In genomic region chr9:57940349-57940794, GRCm38 (mm10) we compare ENCODE assay signal across 8 mouse cellular contexts. TPM values are rescaled to one million over a fixed set of nuclear protein-coding genes. Genes with fewer than 3 reads are reported as not detected.
DNase-seq lines count a peak whose midpoint lies in the region; ATAC-seq and TF ChIP-seq lines count a peak whose summit lies in the region.

No protein-coding gene starts in this region.

- TF ChIP-seq CTCF in CH12.LX (conservative IDR thresholded peaks at IDR 0.05 in 1 of 2, IDR thresholded peaks at IDR 0.05 in 1 of 2; ENCODE audit: low read depth in 2 of 2, low read length in 2 of 2), result no peak

- in situ Hi-C loops in CH12.LX (cut with MboI; ENCODE audit: low pct_ligation_motif_present, low pct_unique_long_range_greater_than_20kb, low sequenced_read_pairs), result no loop called here

- peaks cover 72% of the 10 kb centered on the region for H3K27me3 ChIP-seq in heart, embryonic 11.5 days (ENCODE audit: control insufficient read depth, insufficient read depth, low read length)
- H3K27me3 ChIP-seq in CH12.LX (replicated peaks), result no peaks in the 10 kb centered on the region
- peaks cover 71% of the 10 kb centered on the region for H3K27me3 ChIP-seq in heart, embryonic 15.5 days
- peaks cover 66% of the 10 kb centered on the region for H3K27me3 ChIP-seq in limb, embryonic 13.5 days
- no peaks in the 10 kb centered on the region for H3K27me3 ChIP-seq in neural tube, embryonic 14.5 days (ENCODE audit: control insufficient read depth, insufficient read depth, low read length)

- TF ChIP-seq POLR2A in CH12.LX (IDR thresholded peaks at IDR 0.05; ENCODE audit: low read depth, low read length), result no peak

- H3K79me2 ChIP-seq in CH12.LX (replicated peaks; ENCODE audit: control insufficient read depth, extremely low read depth, insufficient read depth, poor library complexity, severe bottlenecking), result peaks cover 70% of the 10 kb centered on the region

- ATAC-seq in heart, embryonic 11.5 days (replicated peaks; ENCODE audit: insufficient number of reproducible peaks, low FRiP score, low TSS enrichment), result no peak
- peak; percentile 41 for ATAC-seq in heart, embryonic 15.5 days (replicated peaks; ENCODE audit: insufficient number of reproducible peaks, insufficient read depth, low FRiP score, low read depth)
- peak; percentile 71 for ATAC-seq in limb, embryonic 13.5 days (ENCODE audit: low FRiP score, low read depth)
- ATAC-seq in neural tube, embryonic 14.5 days (ENCODE audit: low read depth), result peak; percentile 77
- ATAC-seq in monocyte, adult 5-6 weeks (replicated peaks; ENCODE audit: insufficient number of reproducible peaks, low FRiP score, low TSS enrichment, poor library complexity, severe bottlenecking), result no peak

- H3K9me3 ChIP-seq in heart, embryonic 11.5 days (replicated peaks; ENCODE audit: control insufficient read depth, low read length), result no peaks in the 10 kb centered on the region
- H3K9me3 ChIP-seq in CH12.LX (replicated peaks; ENCODE audit: low read length), result no peaks in the 10 kb centered on the region
- no peaks in the 10 kb centered on the region for H3K9me3 ChIP-seq in heart, embryonic 15.5 days (replicated peaks)
- no peaks in the 10 kb centered on the region for H3K9me3 ChIP-seq in limb, embryonic 13.5 days
- H3K9me3 ChIP-seq in neural tube, embryonic 14.5 days (ENCODE audit: control insufficient read depth, low read length), result no peaks in the 10 kb centered on the region

- DNase-seq in heart, adult 9 months (ENCODE audit: low spot score in 2 of 2), result no peak
- no peak for DNase-seq in CH12.LX (ENCODE audit: extremely low read depth)
- DNase-seq in cerebellum, adult 11-12 months, result peak; percentile 80

- dilution Hi-C loops in CH12.LX (cut with MboI; ENCODE audit: extremely low pct_ligation_motif_present, extremely low pct_unique_long_range_greater_than_20kb, low sequenced_read_pairs), result no loop called here

- no peak for TF ChIP-seq RAD21 in CH12.LX (IDR thresholded peaks at IDR 0.05; ENCODE audit: low read depth, low read length)

- no peaks in the 10 kb centered on the region for H3K36me3 ChIP-seq in heart, embryonic 11.5 days (ENCODE audit: control insufficient read depth, insufficient read depth, low read length)
- peaks cover 32 to 47% of the 10 kb centered on the region in 2 experiments for H3K36me3 ChIP-seq in CH12.LX (replicated peaks in 1 of 2; ENCODE audit: control insufficient read depth in 1 of 2, insufficient read depth in 1 of 2, low read length in 1 of 2)
- H3K36me3 ChIP-seq in heart, embryonic 15.5 days, result no peaks in the 10 kb centered on the region
- no peaks in the 10 kb centered on the region for H3K36me3 ChIP-seq in limb, embryonic 13.5 days
- H3K36me3 ChIP-seq in neural tube, embryonic 14.5 days (ENCODE audit: control insufficient read depth, insufficient read depth, low read length), result no peaks in the 10 kb centered on the region

- no peak overlapping the region for H3K27ac ChIP-seq in heart, embryonic 11.5 days (ENCODE audit: low read depth, low read length)
- peak overlapping the region; percentile 96; the same call in 1 of the 2 replicates for H3K27ac ChIP-seq in CH12.LX (ENCODE audit: insufficient read depth, low read depth)
- peak overlapping the region; percentile 47 for H3K27ac ChIP-seq in heart, embryonic 15.5 days
- no peak overlapping the region for H3K27ac ChIP-seq in limb, embryonic 13.5 days
- H3K27ac ChIP-seq in neural tube, embryonic 14.5 days (ENCODE audit: low read depth, low read length), result peak overlapping the region; percentile 92

- peak overlapping the region; percentile 64 for H3K9ac ChIP-seq in heart, embryonic 11.5 days (ENCODE audit: low read depth, low read length)
- peak overlapping the region; percentile 99 for H3K9ac ChIP-seq in CH12.LX (ENCODE audit: insufficient read depth, low read depth)
- peak overlapping the region; percentile 74 for H3K9ac ChIP-seq in heart, embryonic 15.5 days
- H3K9ac ChIP-seq in limb, embryonic 13.5 days, result peak overlapping the region; percentile 74
- H3K9ac ChIP-seq in neural tube, embryonic 14.5 days (replicated peaks; ENCODE audit: low read depth, low read length), result peak overlapping the region; percentile 95

- 1% methylated on average over 41 of the region's 44 CpGs for WGBS in heart, embryonic 11.5 days (ENCODE audit: insufficient replicate concordance)
- WGBS in heart, embryonic 15.5 days, result under 1% methylated on average over 44 of the region's 44 CpGs
- under 1% methylated on average over 44 of the region's 44 CpGs for WGBS in limb, embryonic 13.5 days
- WGBS in neural tube, embryonic 14.5 days, result under 1% methylated on average over 36 of the region's 44 CpGs

- peak overlapping the region; percentile 80 for H3K4me3 ChIP-seq in heart, embryonic 11.5 days (ENCODE audit: low read depth, low read length)
- peak overlapping the region; percentile 94 to 100 (median 99) for H3K4me3 ChIP-seq in CH12.LX (replicated peaks in 1 of 3; ENCODE audit: low read depth in 2 of 3, low read length in 2 of 3, poor library complexity in 1 of 3)
- H3K4me3 ChIP-seq in heart, embryonic 15.5 days, result peak overlapping the region; percentile 83
- H3K4me3 ChIP-seq in limb, embryonic 13.5 days, result peak overlapping the region; percentile 76
- H3K4me3 ChIP-seq in neural tube, embryonic 14.5 days (ENCODE audit: low read depth, low read length), result peak overlapping the region; percentile 84

- TF ChIP-seq EP300 in CH12.LX (IDR thresholded peaks at IDR 0.05; ENCODE audit: low read length), result no peak

- peak overlapping the region; percentile 98 for H3K4me2 ChIP-seq in heart, embryonic 11.5 days
- H3K4me2 ChIP-seq in CH12.LX (ENCODE audit: insufficient read depth, low read depth, poor library complexity, severe bottlenecking), result no peak overlapping the region
- H3K4me2 ChIP-seq in heart, embryonic 15.5 days, result peak overlapping the region; percentile 100
- peak overlapping the region; percentile 98 for H3K4me2 ChIP-seq in limb, embryonic 13.5 days (replicated peaks)
- H3K4me2 ChIP-seq in neural tube, embryonic 14.5 days (ENCODE audit: low read depth, low read length), result peak overlapping the region; percentile 85

- H3K4me1 ChIP-seq in heart, embryonic 11.5 days (ENCODE audit: control insufficient read depth, insufficient read depth, low read length), result 0 out of 2 replicates have a peak, but pooled peaks cover 6% of the 10 kb centered on the region
- peaks cover 20 to 60% of the 10 kb centered on the region in 2 experiments for H3K4me1 ChIP-seq in CH12.LX (ENCODE audit: control insufficient read depth in 1 of 2, insufficient read depth in 2 of 2)
- H3K4me1 ChIP-seq in heart, embryonic 15.5 days (replicated peaks), result peaks cover 22% of the 10 kb centered on the region
- H3K4me1 ChIP-seq in limb, embryonic 13.5 days, result peaks cover 15% of the 10 kb centered on the region
- H3K4me1 ChIP-seq in neural tube, embryonic 14.5 days (ENCODE audit: control insufficient read depth, insufficient read depth, low read length), result peaks cover 22% of the 10 kb centered on the region

TF ChIP-seq in CH12.LX, 34 proteins besides CTCF, POLR2A, EP300 and RAD21:
- TF ChIP-seq TCF12 (IDR thresholded peaks at IDR 0.05; ENCODE audit: low read depth, low read length) (no peak), SIN3A (IDR thresholded peaks at IDR 0.05; ENCODE audit: low read length) (0 out of 2 replicates have a peak, but pooled peaks have one; percentile 37), UBTF (IDR thresholded peaks at IDR 0.05; ENCODE audit: low read depth, low read length) (peak; percentile 94)

RNA-seq across cellular contexts. Expression of gene Sema7a, which starts 0.5 kb away (rescaled TPM):
- 0.17 and 0.18 TPM in 2 replicates for polyA plus RNA-seq in heart, embryonic 11.5 days (2014; fragmentation: Nextera tagmentation; extraction: Ambion mirVana)
- total RNA-seq in CH12.LX (2012; rRNA removed) (113 and 181 TPM in 2 replicates), CH12.LX (2014; rRNA removed) (78.2 and 88.6 TPM in 2 replicates)
- 81.9 and 89.4 TPM in 2 replicates for polyA plus RNA-seq in CH12.LX (2012; ENCODE audit: insufficient read length, low read depth)
- 0.58 and 0.66 TPM in 2 replicates for polyA plus RNA-seq in heart, embryonic 15.5 days (2015; fragmentation: Nextera tagmentation; extraction: Ambion mirVana)
- 0.27 and 0.97 TPM in 2 replicates for polyA plus RNA-seq in limb, embryonic 13.5 days (2015; fragmentation: Nextera tagmentation; extraction: Ambion mirVana)
- 5.6 and 7.2 TPM in 2 replicates for polyA plus RNA-seq in neural tube, embryonic 14.5 days (2014; fragmentation: Nextera tagmentation; extraction: Ambion mirVana)
- total RNA-seq in monocyte, adult 5-6 weeks (2017), result 0.49 to 16.6 TPM (median 13.2 TPM) in 3 replicates

RNA-seq across cellular contexts. Expression of gene Ubl7, which starts 29.6 kb away (rescaled TPM):
- 97.7 and 106 TPM in 2 replicates for polyA plus RNA-seq in heart, embryonic 11.5 days (2014; fragmentation: Nextera tagmentation; extraction: Ambion mirVana)
- total RNA-seq in CH12.LX (2012; rRNA removed) (31.2 and 37.3 TPM in 2 replicates), CH12.LX (2014; rRNA removed) (19.9 and 24.7 TPM in 2 replicates)
- 73.3 and 81.1 TPM in 2 replicates for polyA plus RNA-seq in CH12.LX (2012; ENCODE audit: insufficient read length, low read depth)
- 100 and 102 TPM in 2 replicates for polyA plus RNA-seq in heart, embryonic 15.5 days (2015; fragmentation: Nextera tagmentation; extraction: Ambion mirVana)
- 119 and 121 TPM in 2 replicates for polyA plus RNA-seq in limb, embryonic 13.5 days (2015; fragmentation: Nextera tagmentation; extraction: Ambion mirVana)
- polyA plus RNA-seq in neural tube, embryonic 14.5 days (2014; fragmentation: Nextera tagmentation; extraction: Ambion mirVana), result 157 and 164 TPM in 2 replicates
- total RNA-seq in monocyte, adult 5-6 weeks (2017), result 10.9 to 35.9 TPM (median 17.3 TPM) in 3 replicates

Comparison
In these comparisons a context has a peak if more than half of its experiments do, and no peak if none do; other contexts are left out.
1. ATAC-seq: peak in heart, embryonic 15.5 days (single experiment), limb, embryonic 13.5 days (single experiment) and neural tube, embryonic 14.5 days (single experiment); none in heart, embryonic 11.5 days (single experiment) and monocyte, adult 5-6 weeks (single experiment).
2. H3K27ac ChIP-seq: peak in CH12.LX (single experiment), heart, embryonic 15.5 days (single experiment) and neural tube, embryonic 14.5 days (single experiment); none in heart, embryonic 11.5 days (single experiment) and limb, embryonic 13.5 days (single experiment).
3. RNA of gene Sema7a, which starts 0.5 kb away (polyA plus RNA-seq): 81.9 to 89.4 TPM in CH12.LX; 5.6 to 7.2 TPM in neural tube, embryonic 14.5 days, 0.58 to 0.66 TPM in heart, embryonic 15.5 days, 0.27 to 0.97 TPM in limb, embryonic 13.5 days and 0.17 to 0.18 TPM in heart, embryonic 11.5 days; every median in the first group is over 10 times any median in the second.
4. Peak in every context shown above with its lines, with median percentiles within 50 percentile points of each other: H3K4me3 ChIP-seq and H3K9ac ChIP-seq.